Mouse (Mus musculus) adipose tissue, adult 10 weeks (tissue): ENCODE data around the gene Olfr372. TPM values are rescaled to one million over a fixed set of nuclear protein-coding genes. Genes with fewer than 3 reads are reported as not detected.

Experiments used
- polyA plus RNA-seq: library from polyadenylated mRNA; stranded (reverse); fragments of 350-450 nt; fragmentation: Illumina TruSeq; extraction: RNeasy Lipid Tissue Mini Kit (QIAGEN cat#74804); gene quantifications from one replicate; pipeline ENCODE4 v1.2.3, GENCODE M21; 2014; ENCODE audit warnings: low read depth, low replicate concordance

Gene Olfr372
- polyA plus RNA-seq, result not detected

DNA sequence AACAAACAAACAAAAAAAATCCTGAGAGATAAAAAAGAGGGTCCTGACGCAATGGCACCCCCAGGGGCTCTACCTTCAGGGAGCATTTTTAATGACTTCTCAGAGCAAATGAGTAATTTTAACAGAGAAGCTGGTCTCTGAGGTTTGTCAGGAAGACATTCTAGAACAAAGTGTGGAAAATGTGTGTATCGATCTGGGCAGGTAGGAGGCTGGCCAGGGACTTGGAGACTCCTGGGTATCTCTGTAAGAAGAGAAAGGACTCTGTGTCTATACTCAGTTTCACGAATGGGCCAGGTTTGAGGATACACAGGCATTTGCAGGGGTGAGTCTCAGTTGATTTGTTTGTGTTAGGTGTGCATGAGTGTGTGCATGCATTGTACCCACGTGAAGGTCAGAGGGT lies at the start of gene Olfr372:
Gene Olfr372, plus strand, starts transcription at position 301 of the 400 bp plus-strand sequence.

GRCm38 (mm10) chr8:72009473-72009872 lies 31.5 kb upstream of the Olfr372 start, which contains the start of gene Cyp4f18:
Cyp4f18 (minus strand) TSS chr8:72009626.

GRCm38 (mm10) chr8:72082877-72083276 lies 41.9 kb downstream of the Olfr372 start, which contains the start of gene Olfr373:
Olfr373 (plus strand) TSS chr8:72083177.

GRCm38 (mm10) chr8:72106740-72107139 lies 65.7 kb downstream of the Olfr372 start, which contains the start of gene Olfr374:
Olfr374 (plus strand) TSS chr8:72107040.

Other genes starting within 250 kb of the Olfr372 start
- 6.1 TPM for gene Zfp709, start 159.2 kb upstream of the Olfr372 start, polyA plus RNA-seq
- 2.9 TPM for gene Zfp882, start 132.6 kb upstream of the Olfr372 start, polyA plus RNA-seq
- gene Zfp617, start 132.6 kb upstream of the Olfr372 start, polyA plus RNA-seq, result 16.8 TPM
- gene Zfp961, start 90.2 kb upstream of the Olfr372 start, polyA plus RNA-seq, result 12.9 TPM
- gene Cyp4f18, start 31.6 kb upstream of the Olfr372 start, polyA plus RNA-seq, result 4.9 TPM
- not detected for gene Olfr373, start 42.0 kb downstream of the Olfr372 start, polyA plus RNA-seq
- not detected for gene Olfr374, start 65.8 kb downstream of the Olfr372 start, polyA plus RNA-seq
- gene Tpm4, start 93.8 kb downstream of the Olfr372 start, polyA plus RNA-seq, result 141 TPM
- gene Rab8a, start 120.0 kb downstream of the Olfr372 start, polyA plus RNA-seq, result 56.7 TPM
- 0.17 TPM for gene Hsh2d, start 148.4 kb downstream of the Olfr372 start, polyA plus RNA-seq
- gene Cib3, start 171.6 kb downstream of the Olfr372 start, polyA plus RNA-seq, result 0.47 TPM
- not detected for gene Gm11034, start 172.4 kb downstream of the Olfr372 start, polyA plus RNA-seq
- 55.7 TPM for gene Fam32a, start 178.5 kb downstream of the Olfr372 start, polyA plus RNA-seq
- gene Ap1m1, start 198.8 kb downstream of the Olfr372 start, polyA plus RNA-seq, result 41.0 TPM